Mouse (Mus musculus) layer of hippocampus, postnatal 14 days (tissue): ENCODE results near the gene Fam102a. TPM values are rescaled to one million over a fixed set of nuclear protein-coding genes. Genes with fewer than 3 reads are reported as not detected.
A peak's percentile ranks its signal among the peaks of the same experiment; 100 is the strongest.

Source experiments
- DNase-seq, 2 experiments: peaks; one replicate each; pipeline ENCODE4 v3.0.0; 2021 to 2022; ENCODE audit warnings: low spot score in 2 of 2, mixed read lengths in 1 of 2
- total RNA-seq, 2 experiments: library from RNA; stranded (reverse); gene quantifications; 2 replicates each; pipeline ENCODE4 v1.2.3; 2021

Gene Fam102a
- total RNA-seq, 2 experiments from 2014 or later, result 50.2 to 52.9 TPM

DNA sequence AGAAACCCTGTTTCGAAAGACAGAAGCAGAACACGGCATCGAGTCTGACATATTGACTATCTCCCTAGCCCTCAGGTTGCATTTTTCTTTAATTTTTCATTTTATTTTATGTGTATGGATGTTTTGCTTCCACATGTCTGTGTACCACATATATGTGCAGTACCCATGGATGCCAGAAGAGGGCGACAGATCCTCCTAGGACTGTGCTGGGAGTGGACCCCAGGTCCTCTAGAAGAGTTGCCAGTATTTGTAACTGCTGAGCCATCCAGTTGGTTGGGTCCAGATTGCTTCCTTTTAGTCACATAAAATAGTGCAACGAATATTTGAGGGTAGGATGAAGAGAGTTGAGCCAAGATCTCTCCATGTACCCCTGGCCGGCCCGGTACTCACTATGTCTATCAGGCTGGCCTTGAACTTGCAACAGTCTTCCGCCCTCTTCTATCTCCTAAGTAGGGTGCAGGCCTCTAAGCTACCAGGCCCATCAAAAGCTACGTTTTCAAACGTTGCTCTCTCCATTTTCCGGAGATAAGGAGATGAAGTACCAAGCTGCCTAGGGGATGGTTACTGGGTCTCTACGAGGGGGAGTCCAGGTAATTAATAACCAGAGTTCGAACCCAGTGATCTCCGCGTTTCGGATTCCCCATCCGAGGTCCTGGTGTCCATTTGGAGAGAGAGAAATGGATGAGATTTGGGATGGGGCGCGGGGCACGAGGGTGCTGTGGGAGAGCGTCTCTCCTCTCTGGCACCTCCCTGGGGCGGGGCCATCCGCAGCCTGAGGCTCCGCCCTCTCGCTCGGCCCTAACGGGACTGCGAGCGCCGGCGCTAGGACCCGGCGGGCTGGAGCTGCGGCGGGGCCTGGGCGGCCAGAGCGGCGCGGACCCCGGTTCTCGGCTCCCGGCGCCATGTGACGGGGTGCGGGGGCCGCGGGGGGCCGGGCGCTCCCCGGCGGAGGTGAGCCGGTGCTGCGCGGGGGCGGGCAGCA is 71.3 kb downstream of the Fam102a start:
- peak; percentile 75 to 82 for DNase-seq

DNA sequence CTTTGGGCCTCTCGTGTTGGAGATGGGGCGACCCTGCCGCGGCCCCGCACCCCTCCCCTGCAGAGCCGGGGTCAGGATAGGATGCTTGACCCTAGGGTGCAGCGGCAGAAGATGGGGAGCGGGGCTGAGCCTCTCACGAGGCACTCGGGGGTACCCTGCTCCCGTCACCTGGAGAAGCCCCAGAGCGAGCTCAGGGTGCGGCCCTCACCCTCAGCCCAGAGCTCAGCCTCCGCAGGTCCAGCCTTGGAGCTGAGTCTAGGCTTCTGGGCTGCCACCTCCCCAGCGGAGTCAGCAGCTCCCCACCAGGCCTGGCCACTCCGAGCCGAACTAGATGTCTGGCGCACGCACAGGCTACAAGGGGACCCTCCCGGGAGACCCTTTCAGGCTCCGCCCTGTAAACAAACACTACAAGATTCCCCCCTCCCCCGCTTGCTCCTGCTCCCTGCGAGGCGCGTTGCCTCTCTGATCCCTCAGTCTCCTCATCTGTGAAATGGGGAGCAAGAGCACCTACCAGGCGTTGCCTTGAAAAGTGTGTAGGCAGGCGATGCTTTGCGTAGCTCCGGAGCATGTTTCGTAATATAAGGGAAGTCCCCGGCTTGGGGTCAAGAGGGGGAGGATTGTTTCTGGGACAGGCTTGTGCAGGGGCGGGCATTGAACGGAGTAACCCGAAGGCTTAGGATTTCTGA is 72.3 kb downstream of the Fam102a start:
- no peak for DNase-seq

DNA sequence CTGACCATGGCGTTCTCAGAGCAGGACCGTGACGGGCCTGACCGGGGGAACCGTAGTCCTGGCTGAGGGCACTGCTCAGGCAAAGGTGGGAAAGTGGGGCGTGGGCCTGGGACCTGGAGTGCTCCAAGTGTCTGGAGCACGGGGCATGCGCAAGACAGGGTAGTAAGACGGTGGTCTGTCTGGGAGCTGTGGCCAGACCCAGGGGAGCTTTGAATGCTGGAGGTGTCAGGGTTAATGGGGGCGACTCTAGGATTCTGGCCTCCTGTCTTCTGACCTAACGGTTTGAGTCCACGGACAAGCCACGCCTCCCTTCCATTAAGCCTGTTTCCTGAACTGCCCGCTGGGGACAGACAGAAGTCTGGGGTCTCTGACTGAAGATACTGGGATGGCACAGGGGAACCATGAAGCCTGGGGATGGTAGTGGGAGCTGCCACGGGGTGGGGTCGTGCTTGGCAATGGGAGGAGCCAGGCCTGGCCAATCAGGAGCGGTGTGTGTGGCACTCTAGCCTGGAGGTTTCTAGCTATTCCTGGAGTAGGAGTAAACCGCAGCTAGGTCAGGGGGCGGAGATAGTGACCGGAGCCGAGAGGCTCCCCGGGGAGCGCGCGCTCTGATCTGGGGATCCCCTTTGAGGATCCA is 73.1 kb downstream of the Fam102a start:
- DNase-seq, result no peak

DNA sequence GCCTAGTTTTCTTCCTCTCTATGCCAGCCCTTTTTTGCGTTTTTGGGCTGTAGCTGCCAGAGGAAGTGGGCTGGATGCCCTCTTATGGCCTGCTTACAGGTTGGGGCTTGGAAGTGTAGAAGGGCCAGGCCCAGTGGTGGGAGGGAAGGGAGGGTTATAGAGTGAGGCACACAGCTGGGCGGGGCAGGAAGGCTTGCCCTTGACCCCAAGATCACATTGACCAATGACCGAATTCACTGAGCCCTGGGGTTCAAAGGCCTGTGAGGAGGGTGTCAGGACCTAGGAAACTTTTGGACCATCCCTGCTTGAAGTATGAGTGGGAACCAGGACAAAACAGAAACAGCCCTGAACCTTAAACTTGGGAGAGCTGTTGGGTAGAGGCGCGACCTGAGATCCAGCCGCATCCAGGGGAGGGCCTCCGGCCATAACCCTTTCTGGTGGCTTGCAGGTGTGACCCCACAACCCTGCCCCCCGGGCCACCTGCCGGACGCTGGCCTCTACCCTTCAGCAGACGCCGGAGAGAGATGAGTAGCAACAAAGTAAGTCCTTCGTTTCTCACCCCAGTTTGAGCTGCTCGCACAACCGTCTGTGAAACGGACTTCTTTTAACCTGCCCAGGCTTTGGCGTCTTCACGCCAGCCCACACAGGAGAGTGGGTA is 73.8 kb downstream of the Fam102a start:
- DNase-seq, result no peak

DNA sequence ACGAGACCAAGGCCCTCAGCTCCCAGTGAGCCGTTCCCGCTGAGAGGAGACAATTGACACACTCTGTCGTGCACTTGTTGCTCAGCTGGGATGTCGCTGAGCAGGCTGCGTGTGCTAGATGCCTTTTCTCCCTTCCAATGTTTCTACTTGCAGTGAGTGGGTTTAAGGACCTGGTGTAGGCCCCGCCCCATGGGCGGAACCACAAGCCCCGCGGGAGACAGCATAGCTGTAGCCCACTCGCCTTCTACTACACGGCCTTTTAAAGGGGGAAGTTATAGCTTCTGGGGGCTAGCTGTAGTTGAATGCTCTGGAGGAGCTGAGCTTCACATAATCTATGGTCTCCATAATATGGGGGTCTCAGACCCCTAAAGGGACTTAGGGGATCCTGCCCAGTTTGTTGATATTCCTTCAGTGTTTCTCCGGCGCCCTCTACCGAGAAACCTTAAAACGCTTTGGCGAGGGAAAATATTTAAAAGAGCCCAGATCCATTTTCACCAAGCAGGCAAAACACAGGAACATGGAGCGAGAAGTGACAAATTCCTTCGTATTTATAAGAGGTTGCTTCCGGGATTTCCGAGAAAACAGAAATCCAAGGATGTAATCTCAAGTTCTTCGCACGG is 75.6 kb downstream of the Fam102a start:
- DNase-seq, result no peak

DNA sequence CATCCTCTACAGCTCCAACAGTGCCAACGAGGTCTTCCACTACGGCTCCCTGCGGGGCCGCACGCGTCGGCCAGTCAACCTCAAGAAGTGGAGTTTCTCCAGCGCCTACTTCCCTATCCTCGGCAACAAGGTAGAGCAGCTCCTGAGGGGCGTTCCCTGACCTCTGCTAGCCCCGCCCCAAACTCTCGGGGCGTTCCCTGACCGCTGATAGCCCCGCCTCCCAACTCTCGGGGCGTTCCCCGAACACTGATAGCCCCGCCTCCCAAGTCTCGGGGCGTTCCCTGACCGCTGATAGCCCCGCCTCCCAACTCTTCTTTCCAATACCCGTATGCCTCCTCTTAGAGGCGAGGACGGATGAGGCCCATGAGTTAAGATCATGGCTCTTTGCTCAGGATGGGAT is 77.1 kb downstream of the Fam102a start:
- no peak for DNase-seq

DNA sequence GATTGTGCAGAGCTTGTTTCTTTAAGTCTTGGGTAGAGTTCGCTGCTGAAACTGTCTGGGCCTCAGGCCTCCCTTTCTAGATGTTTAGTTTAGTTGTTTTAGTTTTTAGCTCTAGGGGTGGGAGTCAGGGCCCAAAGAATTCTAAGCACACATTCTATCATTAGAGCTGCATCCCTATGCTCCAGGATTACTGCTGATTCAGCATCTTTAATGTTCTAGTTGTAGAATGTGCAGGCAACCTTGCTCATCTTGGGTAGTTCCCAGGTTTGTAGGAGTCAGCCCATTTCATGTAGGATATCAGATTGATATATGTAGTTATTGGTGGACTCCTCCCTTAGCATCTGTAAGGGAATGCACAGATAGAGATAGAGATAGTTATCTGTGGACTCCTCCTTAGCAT is 82.0 kb downstream of the Fam102a start:
- no peak for DNase-seq

DNA sequence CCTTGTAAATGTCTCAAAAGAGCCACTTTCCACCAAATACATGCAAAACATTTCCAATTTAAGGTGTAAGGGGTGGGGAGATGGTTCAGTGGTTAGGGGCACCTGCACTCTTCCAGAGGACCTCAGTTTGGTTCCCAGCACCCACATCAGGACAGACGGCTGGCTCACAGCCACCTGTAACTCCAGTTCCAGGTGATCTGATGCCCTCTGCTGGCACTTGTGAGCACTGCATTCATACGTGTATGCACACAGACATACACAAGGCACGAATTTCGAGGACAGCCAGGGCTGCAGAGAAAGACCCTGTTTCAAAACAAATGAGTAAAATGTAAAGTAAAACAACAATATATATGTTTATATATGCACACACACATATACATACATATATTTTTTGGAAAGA is 82.5 kb downstream of the Fam102a start:
- DNase-seq, result no peak

DNA sequence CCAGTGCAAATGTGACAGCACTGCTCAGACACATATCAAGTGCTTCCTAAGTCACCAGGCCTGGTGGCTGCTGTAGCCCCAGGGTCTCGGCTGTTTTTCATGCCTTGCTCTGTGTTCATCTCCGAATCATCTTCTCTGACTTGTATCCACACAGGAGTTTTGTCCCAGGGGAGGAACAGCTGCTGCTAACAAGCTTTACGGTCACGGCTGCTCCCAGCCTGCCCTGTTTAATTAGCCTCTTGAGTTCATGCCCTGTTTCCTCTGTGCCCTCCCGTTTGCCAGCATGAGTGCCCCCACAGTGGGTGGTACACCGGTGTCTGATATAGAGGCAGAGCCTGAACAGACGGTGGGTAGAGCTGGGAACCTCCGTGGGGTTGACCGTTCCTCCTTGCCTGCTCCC is 82.9 kb downstream of the Fam102a start:
- no peak for DNase-seq

Other genes starting within 250 kb of the Fam102a start
- gene Golga2, start 247.9 kb upstream of the Fam102a start, total RNA-seq, result 10 to 100 TPM; 73.8 to 86.1 TPM
- 100 to 1,000 TPM; 210 to 223 TPM for gene Swi5, start 247.3 kb upstream of the Fam102a start, total RNA-seq
- gene Ciz1, start 183.0 kb upstream of the Fam102a start, total RNA-seq, result 10 to 100 TPM; 67.3 to 69.5 TPM
- 1,000 to 10,000 TPM; 1,139 to 1,143 TPM for gene Dnm1, start 182.0 kb upstream of the Fam102a start, total RNA-seq
- 100 to 1,000 TPM; 181 to 189 TPM for gene 1110008P14Rik, start 153.4 kb upstream of the Fam102a start, total RNA-seq
- gene Lcn2, start 147.1 kb upstream of the Fam102a start, total RNA-seq, result 1 to 10 TPM; 2.0 to 2.9 TPM
- 10 to 100 TPM; 36.6 to 40.3 TPM for gene Ptges2, start 139.4 kb upstream of the Fam102a start, total RNA-seq
- gene Naif1, start 84.9 kb upstream of the Fam102a start, total RNA-seq, result 1 to 10 TPM; 3.7 to 4.1 TPM
- gene Slc25a25, start 83.9 kb upstream of the Fam102a start, total RNA-seq, result 10 to 100 TPM; 45.5 to 50.3 TPM
- gene Dpm2, start 35.5 kb downstream of the Fam102a start, total RNA-seq, result 10 to 100 TPM; 78.8 to 90.1 TPM
- 1 to 10 TPM; 4.4 to 7.2 TPM for gene Pip5kl1, start 39.5 kb downstream of the Fam102a start, total RNA-seq
- under 1 TPM; 0.44 to 0.93 TPM for gene 9430097D07Rik, start 40.4 kb downstream of the Fam102a start, total RNA-seq
- gene St6galnac4, start 51.8 kb downstream of the Fam102a start, total RNA-seq, result 10 to 100 TPM; 41.7 to 42.1 TPM
- 100 to 1,000 TPM in 1 of 2 experiments, 10 to 100 TPM in 1; 99.0 to 106 TPM for gene St6galnac6, start 64.4 kb downstream of the Fam102a start, total RNA-seq
- gene Ak1, start 86.4 kb downstream of the Fam102a start, total RNA-seq, result 100 to 1,000 TPM; 124 to 125 TPM
- 10 to 100 TPM; 27.0 to 28.8 TPM for gene Eng, start 111.3 kb downstream of the Fam102a start, total RNA-seq
- gene Fpgs, start 168.8 kb downstream of the Fam102a start, total RNA-seq, result 10 to 100 TPM; 11.6 to 13.0 TPM
- gene Cdk9, start 177.7 kb downstream of the Fam102a start, total RNA-seq, result 10 to 100 TPM; 88.8 to 91.1 TPM
- 10 to 100 TPM; 31.4 to 33.2 TPM for gene Sh2d3c, start 185.7 kb downstream of the Fam102a start, total RNA-seq
- 1 to 10 TPM; 2.8 to 2.9 TPM for gene 6330409D20Rik, start 205.7 kb downstream of the Fam102a start, total RNA-seq
- gene Tor2a, start 221.9 kb downstream of the Fam102a start, total RNA-seq, result 10 to 100 TPM; 29.7 to 31.2 TPM
- 1 to 10 TPM in 1 of 2 experiments, under 1 TPM in 1; 0.33 to 1.6 TPM for gene Ttc16, start 240.3 kb downstream of the Fam102a start, total RNA-seq
- 1 to 10 TPM; 7.1 to 8.6 TPM for gene Ptrh1, start 240.5 kb downstream of the Fam102a start, total RNA-seq
- gene Cfap157, start 249.1 kb downstream of the Fam102a start, total RNA-seq, result 1 to 10 TPM in 1 of 2 experiments, under 1 TPM in 1; 0.21 to 1.2 TPM